Mouse (Mus musculus): ENCODE results near the gene Magea2. TPM values are rescaled to one million over a fixed set of nuclear protein-coding genes. Genes with fewer than 3 reads are reported as not detected.

Magea2 gene
- not detected for polyA plus RNA-seq (2014; fragmentation: Illumina TruSeq; extraction: RNeasy Lipid Tissue Mini Kit (QIAGEN cat#74804); ENCODE audit: insufficient read depth, low read depth, low replicate concordance)

GRCm38 (mm10) chrX:155093566-155093965 lies at the start of gene Magea2:
Gene Magea2 (minus strand): TSS chrX:155093666.

DNA sequence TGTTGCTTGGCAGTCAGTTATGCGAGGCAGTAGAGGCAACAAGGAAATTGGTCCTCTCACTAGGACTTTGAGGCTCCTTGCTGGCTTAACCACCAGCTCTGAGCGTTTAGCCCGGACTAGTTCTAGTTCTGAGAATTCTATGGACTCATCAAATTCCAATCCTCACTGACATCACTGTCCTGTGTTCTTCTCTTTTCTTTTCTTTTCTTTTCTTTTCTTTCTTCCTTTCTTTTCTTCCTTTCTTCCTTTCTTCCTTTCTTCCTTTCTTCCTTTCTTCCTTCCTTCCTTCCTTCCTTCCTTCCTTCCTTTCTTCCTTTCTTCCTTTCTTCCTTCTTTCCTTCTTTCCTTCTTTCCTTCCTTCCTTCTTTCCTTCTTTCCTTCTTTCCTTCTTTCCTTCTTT lies 34.8 kb upstream of the Magea2 start, which contains the start of gene Cldn34b2:
Gene Cldn34b2 (minus strand): TSS at position 101 of the 400 bp plus-strand sequence.

GRCm38 (mm10) chrX:155089693-155090092 lies 3.8 kb downstream of the Magea2 start, which contains the start of gene Magea1:
Gene Magea1 (minus strand): TSS chrX:155089793.

DNA sequence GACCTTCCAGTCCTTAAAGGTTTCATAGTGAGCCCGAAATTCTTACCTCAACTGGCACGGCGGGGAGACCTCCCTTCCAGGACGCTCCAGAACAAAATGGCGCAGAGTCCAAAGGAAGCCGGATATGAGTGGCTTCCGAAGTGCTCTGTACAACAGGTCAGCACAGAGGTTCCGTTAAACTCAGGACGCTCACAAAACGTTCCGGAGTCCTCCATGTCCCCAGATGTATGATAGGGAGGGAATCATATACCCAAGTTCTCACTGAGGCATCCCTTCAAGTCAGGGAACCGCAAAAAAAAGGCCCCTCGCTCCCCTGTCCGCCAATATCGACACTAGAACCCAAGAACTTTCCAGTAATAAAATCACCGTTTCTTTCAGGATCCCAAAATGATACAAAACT lies 30.4 kb downstream of the Magea2 start, which contains the start of gene Magea5:
Gene Magea5 (minus strand): TSS at position 101 of the 400 bp plus-strand sequence.

GRCm38 (mm10) chrX:154995750-154996149 lies 97.7 kb downstream of the Magea2 start, which contains the start of gene Magea8:
Gene Magea8 (minus strand): TSS chrX:154995850.

Other genes with a start within 250 kb of the Magea2 start
- not detected for gene Cldn34b1, start 203.4 kb downstream of the Magea2 start, polyA plus RNA-seq (2014; fragmentation: Illumina TruSeq; extraction: RNeasy Lipid Tissue Mini Kit (QIAGEN cat#74804); ENCODE audit: insufficient read depth, low read depth, low replicate concordance)
- not detected for gene Magea6, start 157.7 kb downstream of the Magea2 start, polyA plus RNA-seq (2014; fragmentation: Illumina TruSeq; extraction: RNeasy Lipid Tissue Mini Kit (QIAGEN cat#74804); ENCODE audit: insufficient read depth, low read depth, low replicate concordance)
- not detected for gene Magea3, start 144.2 kb downstream of the Magea2 start, polyA plus RNA-seq (2014; fragmentation: Illumina TruSeq; extraction: RNeasy Lipid Tissue Mini Kit (QIAGEN cat#74804); ENCODE audit: insufficient read depth, low read depth, low replicate concordance)
- gene Magea8, start 97.8 kb downstream of the Magea2 start, polyA plus RNA-seq (2014; fragmentation: Illumina TruSeq; extraction: RNeasy Lipid Tissue Mini Kit (QIAGEN cat#74804); ENCODE audit: insufficient read depth, low read depth, low replicate concordance): not detected
- gene Magea5, start 30.5 kb downstream of the Magea2 start, polyA plus RNA-seq (2014; fragmentation: Illumina TruSeq; extraction: RNeasy Lipid Tissue Mini Kit (QIAGEN cat#74804); ENCODE audit: insufficient read depth, low read depth, low replicate concordance): not detected
- gene Magea1, start 3.9 kb downstream of the Magea2 start, polyA plus RNA-seq (2014; fragmentation: Illumina TruSeq; extraction: RNeasy Lipid Tissue Mini Kit (QIAGEN cat#74804); ENCODE audit: insufficient read depth, low read depth, low replicate concordance): not detected
- gene Cldn34b2, start 34.7 kb upstream of the Magea2 start, polyA plus RNA-seq (2014; fragmentation: Illumina TruSeq; extraction: RNeasy Lipid Tissue Mini Kit (QIAGEN cat#74804); ENCODE audit: insufficient read depth, low read depth, low replicate concordance): not detected
- 267 TPM for gene Sat1, start 122.8 kb upstream of the Magea2 start, polyA plus RNA-seq (2014; fragmentation: Illumina TruSeq; extraction: RNeasy Lipid Tissue Mini Kit (QIAGEN cat#74804); ENCODE audit: insufficient read depth, low read depth, low replicate concordance)
- gene Acot9, start 168.8 kb upstream of the Magea2 start, polyA plus RNA-seq (2014; fragmentation: Illumina TruSeq; extraction: RNeasy Lipid Tissue Mini Kit (QIAGEN cat#74804); ENCODE audit: insufficient read depth, low read depth, low replicate concordance): 43.9 TPM
- 84.9 TPM for gene Prdx4, start 247.1 kb upstream of the Magea2 start, polyA plus RNA-seq (2014; fragmentation: Illumina TruSeq; extraction: RNeasy Lipid Tissue Mini Kit (QIAGEN cat#74804); ENCODE audit: insufficient read depth, low read depth, low replicate concordance)

All from lung, adult 10 weeks (tissue).